Mouse (Mus musculus): Measurements from ENCODE around the gene Ints1. TPM values are rescaled to one million over a fixed set of nuclear protein-coding genes. Genes with fewer than 3 reads are reported as not detected.
"Not testable (repeated sequence)": the region's sequence is repeated elsewhere in the genome, so short reads cannot be mapped to it uniquely, and the experiment has no call there.

Ints1 gene
- polyA plus RNA-seq, 1 experiment: 72.1 TPM

DNA sequence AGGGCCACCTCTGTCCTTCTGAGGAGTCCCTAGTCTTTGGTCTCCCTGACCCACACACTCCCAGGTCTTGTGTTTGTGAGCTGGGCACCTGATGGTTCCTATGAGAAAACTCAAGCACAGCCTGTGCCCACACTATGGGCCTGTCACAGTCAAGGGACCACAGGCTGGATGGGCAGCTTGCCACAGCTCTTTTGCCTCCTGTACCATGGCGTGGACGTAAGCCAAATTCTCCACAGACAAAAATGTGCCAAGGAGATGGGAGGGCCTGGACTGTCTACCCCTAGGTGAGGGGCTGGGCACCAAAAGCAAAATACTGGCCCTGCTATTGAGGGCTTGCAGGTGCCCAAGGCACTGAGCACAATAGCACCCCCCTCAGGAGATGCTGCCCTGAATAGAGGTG lies 18.9 kb downstream of the Ints1 start:
- Histone ChIP-seq H3K4me3 (ENCODE audit: extremely low read depth, insufficient read depth, insufficient read length) (no peak overlapping the region), H3K36me3 (ENCODE audit: control insufficient read depth, insufficient read depth, low read length) (peaks cover 52% of the 10 kb centered on the region), H3K27ac (ENCODE audit: insufficient read depth, low read length) (no peak overlapping the region), H3K27me3 (ENCODE audit: control insufficient read depth, insufficient read depth, low read length) (no peaks in the 10 kb centered on the region), H3K4me1 (ENCODE audit: control insufficient read depth, insufficient read depth, insufficient read length) (no peaks in the 10 kb centered on the region)
- TF ChIP-seq POLR2A (IDR thresholded peaks at IDR 0.05; ENCODE audit: low read depth, low read length): no peak
- no peak for TF ChIP-seq CTCF (IDR thresholded peaks at IDR 0.05; ENCODE audit: extremely low read depth, insufficient read depth, insufficient read length, insufficient replicate concordance)
- 90% methylated on average over 2 of the region's 2 CpGs for WGBS
- no peak for DNase-seq (ENCODE audit: low read depth in 1 of 2, low spot score in 2 of 2)

- TF ChIP-seq POLR2A (IDR thresholded peaks at IDR 0.05; ENCODE audit: low read depth, low read length) (no peak), CTCF (IDR thresholded peaks at IDR 0.05; ENCODE audit: extremely low read depth, insufficient read depth, insufficient read length, insufficient replicate concordance) (no peak)
- Histone ChIP-seq H3K27me3 (ENCODE audit: control insufficient read depth, insufficient read depth, low read length) (no peaks in the 10 kb centered on the region), H3K36me3 (ENCODE audit: control insufficient read depth, insufficient read depth, low read length) (peaks cover 52% of the 10 kb centered on the region), H3K4me1 (ENCODE audit: control insufficient read depth, insufficient read depth, insufficient read length) (no peaks in the 10 kb centered on the region), H3K27ac (ENCODE audit: insufficient read depth, low read length) (no peak overlapping the region), H3K4me3 (ENCODE audit: extremely low read depth, insufficient read depth, insufficient read length) (no peak overlapping the region)
- no peak for DNase-seq (ENCODE audit: low read depth in 1 of 2, low spot score in 2 of 2)
- WGBS: 90% methylated on average over 12 of the region's 12 CpGs
Measured at GRCm38 (mm10) chr5:139756135-139756534, 19.3 kb downstream of the Ints1 start.

- no peaks in the 10 kb centered on the region for H3K4me1 ChIP-seq (ENCODE audit: control insufficient read depth, insufficient read depth, insufficient read length)
- TF ChIP-seq CTCF (IDR thresholded peaks at IDR 0.05; ENCODE audit: extremely low read depth, insufficient read depth, insufficient read length, insufficient replicate concordance) (peak; percentile 62; the same call in 1 of the 2 replicates), POLR2A (IDR thresholded peaks at IDR 0.05; ENCODE audit: low read depth, low read length) (no peak)
- H3K27ac ChIP-seq (ENCODE audit: insufficient read depth, low read length): no peak overlapping the region
- H3K4me3 ChIP-seq (ENCODE audit: extremely low read depth, insufficient read depth, insufficient read length): no peak overlapping the region
- no peaks in the 10 kb centered on the region for H3K27me3 ChIP-seq (ENCODE audit: control insufficient read depth, insufficient read depth, low read length)
- 55% methylated on average over 12 of the region's 12 CpGs for WGBS
- H3K36me3 ChIP-seq (ENCODE audit: control insufficient read depth, insufficient read depth, low read length): peaks cover 43% of the 10 kb centered on the region
- peak in 1 of 2 experiments; percentile 24 for DNase-seq (ENCODE audit: low read depth in 1 of 2, low spot score in 2 of 2)
Measured at GRCm38 (mm10) chr5:139754753-139755152, 20.7 kb downstream of the Ints1 start.

DNA sequence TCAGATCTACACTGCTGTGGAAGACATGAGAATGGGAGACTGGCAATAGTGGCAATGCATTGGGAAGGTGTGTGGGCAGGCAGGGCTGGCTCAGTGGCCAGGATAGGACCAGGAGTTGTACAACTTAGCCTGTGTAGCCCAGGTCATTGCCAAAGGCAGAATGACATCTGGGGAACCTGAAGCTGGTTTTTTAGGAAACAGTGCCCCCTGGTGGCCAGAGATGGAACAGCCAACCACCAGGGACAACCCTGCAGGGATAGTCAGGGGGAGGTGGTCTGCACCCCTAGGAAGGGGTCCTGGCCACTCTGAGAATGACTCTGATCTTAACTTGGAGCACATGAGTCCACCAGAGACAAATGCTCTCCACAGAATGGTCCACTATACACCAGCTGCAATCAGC lies 24.9 kb downstream of the Ints1 start:
- Histone ChIP-seq H3K36me3 (ENCODE audit: control insufficient read depth, insufficient read depth, low read length) (peaks cover 10% of the 10 kb centered on the region), H3K4me1 (ENCODE audit: control insufficient read depth, insufficient read depth, insufficient read length) (no peaks in the 10 kb centered on the region), H3K27ac (ENCODE audit: insufficient read depth, low read length) (no peak overlapping the region), H3K27me3 (ENCODE audit: control insufficient read depth, insufficient read depth, low read length) (no peaks in the 10 kb centered on the region), H3K4me3 (ENCODE audit: extremely low read depth, insufficient read depth, insufficient read length) (no peak overlapping the region)
- TF ChIP-seq POLR2A (IDR thresholded peaks at IDR 0.05; ENCODE audit: low read depth, low read length) (no peak), CTCF (IDR thresholded peaks at IDR 0.05; ENCODE audit: extremely low read depth, insufficient read depth, insufficient read length, insufficient replicate concordance) (peak; percentile 77; the same call in 1 of the 2 replicates)
- DNase-seq (ENCODE audit: low read depth in 1 of 2, low spot score in 2 of 2): peak in 1 of 2 experiments; percentile 55

DNA sequence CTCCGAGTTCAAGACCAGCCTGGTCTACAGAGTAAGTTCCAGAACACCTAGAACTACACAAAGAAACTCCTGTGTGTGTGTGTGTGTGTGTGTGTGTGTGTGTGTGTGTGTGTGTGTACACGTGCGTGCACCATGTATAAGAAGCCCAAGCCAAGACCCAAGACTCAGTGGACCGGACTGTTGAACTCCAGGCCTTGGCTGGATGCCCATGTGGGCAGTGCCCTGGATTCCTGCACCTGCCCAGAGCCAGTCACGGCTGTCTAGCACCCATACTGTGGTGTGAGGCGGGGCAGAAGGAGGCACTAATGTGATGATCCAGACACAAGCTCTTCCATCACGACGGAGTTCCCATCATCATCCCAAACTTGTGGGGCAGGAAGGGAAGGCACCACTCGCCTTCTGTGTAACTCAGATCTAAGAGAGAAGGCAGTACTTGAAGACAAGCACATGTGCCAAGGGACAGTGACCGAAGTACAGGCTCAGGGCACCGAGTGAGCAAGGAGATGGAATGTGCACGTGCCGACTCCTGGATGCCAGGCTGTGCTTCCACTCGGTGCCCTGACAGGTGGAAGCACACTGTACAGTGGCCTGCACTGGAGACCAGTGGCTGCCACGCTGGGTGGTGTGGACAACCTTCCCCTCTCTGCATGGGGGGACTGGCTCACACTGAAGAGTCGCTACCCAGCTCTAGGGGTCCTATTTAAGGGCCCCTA lies 25.9 kb downstream of the Ints1 start:
- 88% methylated on average over 16 of the region's 16 CpGs for WGBS

GRCm38 (mm10) chr5:139745771-139746170 lies 29.7 kb downstream of the Ints1 start:
- no peaks in the 10 kb centered on the region for H3K27me3 ChIP-seq (ENCODE audit: control insufficient read depth, insufficient read depth, low read length)
- H3K4me3 ChIP-seq (ENCODE audit: extremely low read depth, insufficient read depth, insufficient read length): no peak overlapping the region
- WGBS: 2% methylated on average over 3 of the region's 3 CpGs
- no peak for TF ChIP-seq POLR2A (IDR thresholded peaks at IDR 0.05; ENCODE audit: low read depth, low read length)
- TF ChIP-seq CTCF (IDR thresholded peaks at IDR 0.05; ENCODE audit: extremely low read depth, insufficient read depth, insufficient read length, insufficient replicate concordance): peak; percentile 84; the same call in 1 of the 2 replicates
- H3K27ac ChIP-seq (ENCODE audit: insufficient read depth, low read length): no peak overlapping the region
- DNase-seq (ENCODE audit: low read depth in 1 of 2, low spot score in 2 of 2): peak; percentile 11 to 42
- no peaks in the 10 kb centered on the region for H3K4me1 ChIP-seq (ENCODE audit: control insufficient read depth, insufficient read depth, insufficient read length)
- no peaks in the 10 kb centered on the region for H3K36me3 ChIP-seq (ENCODE audit: control insufficient read depth, insufficient read depth, low read length)

More for the DNA sequence above, 25.9 kb downstream of the Ints1 start:
- Histone ChIP-seq H3K27me3 (ENCODE audit: control insufficient read depth, insufficient read depth, low read length) (no peaks in the 10 kb centered on the region), H3K4me3 (ENCODE audit: extremely low read depth, insufficient read depth, insufficient read length) (no peak overlapping the region), H3K4me1 (ENCODE audit: control insufficient read depth, insufficient read depth, insufficient read length) (no peaks in the 10 kb centered on the region), H3K27ac (ENCODE audit: insufficient read depth, low read length) (no peak overlapping the region), H3K36me3 (ENCODE audit: control insufficient read depth, insufficient read depth, low read length) (peaks cover 8% of the 10 kb centered on the region)
- TF ChIP-seq CTCF (IDR thresholded peaks at IDR 0.05; ENCODE audit: extremely low read depth, insufficient read depth, insufficient read length, insufficient replicate concordance): no peak
- TF ChIP-seq POLR2A (IDR thresholded peaks at IDR 0.05; ENCODE audit: low read depth, low read length): no peak
- no peak for DNase-seq (ENCODE audit: low read depth in 1 of 2, low spot score in 2 of 2)

DNA sequence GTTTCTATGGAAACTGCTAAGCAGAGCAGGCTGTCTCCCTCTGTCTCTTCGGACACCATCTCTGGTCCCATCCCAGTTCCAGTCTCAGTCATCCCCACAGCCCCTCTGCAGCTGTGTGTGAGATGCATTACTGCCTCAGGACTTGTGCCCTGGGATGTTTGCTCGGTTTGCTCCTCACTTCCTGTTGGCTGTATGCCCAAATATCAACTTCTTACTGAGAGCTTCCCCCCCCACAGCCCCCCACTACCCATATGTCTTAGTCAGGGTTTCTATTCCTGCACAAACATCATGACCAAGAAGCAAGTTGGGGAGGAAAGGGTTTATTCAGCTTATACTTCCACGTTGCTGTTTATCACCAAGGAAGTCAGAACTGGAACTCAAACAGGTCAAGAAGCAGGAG lies 32.8 kb downstream of the Ints1 start:
- DNase-seq (ENCODE audit: low read depth in 1 of 2, low spot score in 2 of 2); H3K4me3 ChIP-seq (ENCODE audit: extremely low read depth, insufficient read depth, insufficient read length); H3K36me3 ChIP-seq (ENCODE audit: control insufficient read depth, insufficient read depth, low read length); H3K27me3 ChIP-seq (ENCODE audit: control insufficient read depth, insufficient read depth, low read length); H3K27ac ChIP-seq (ENCODE audit: insufficient read depth, low read length); H3K4me1 ChIP-seq (ENCODE audit: control insufficient read depth, insufficient read depth, insufficient read length): not testable (repeated sequence)
- 25% methylated on average over 3 of the region's 3 CpGs for WGBS

Data from spleen, adult 2 months (tissue).